ENCODE assay signal across 29 mouse cellular contexts in the genomic region with DNA sequence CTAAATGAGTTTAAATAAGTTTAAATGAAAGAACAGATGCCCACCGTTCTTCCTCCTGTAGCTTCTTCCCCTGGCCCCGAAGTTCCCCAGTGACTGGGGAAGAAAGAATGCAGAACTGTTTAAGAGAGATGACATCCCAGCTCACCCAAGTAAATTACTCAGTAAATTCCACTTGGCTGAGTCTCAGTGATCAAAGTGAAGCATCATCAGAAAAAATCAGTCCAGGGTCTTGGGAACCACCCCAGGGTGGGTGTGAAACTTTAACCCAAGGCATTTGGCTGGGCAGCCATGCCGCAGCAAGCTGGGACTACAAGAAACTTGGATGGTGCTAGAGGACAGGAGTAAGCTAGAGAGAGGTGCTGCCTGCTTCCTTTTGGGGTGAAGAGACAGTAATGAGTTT.
DNase-seq lines count a peak whose midpoint lies in the region; ATAC-seq lines count a peak whose summit lies in the region.
"Had no signal": no experiment of that assay in that cellular context is flagged by ENCODE, and none has a peak within 500 bp of the region (broad histone marks: within the 10 kb centered on the region; RNA-seq: fewer than 3 reads in every experiment).

No protein-coding gene starts in this region.

- no peak overlapping the region for H3K9ac ChIP-seq in kidney, embryonic 14.5 days (ENCODE audit: low read depth, low read length)
- H3K9ac ChIP-seq in neural tube, embryonic 15.5 days (replicated peaks) = no peak overlapping the region
- H3K9ac ChIP-seq: embryonic facial prominence, embryonic 13.5 days; forebrain, embryonic 13.5 days; heart, embryonic 12.5 days; heart, embryonic 15.5 days; hindbrain, embryonic 14.5 days had no signal

- no peaks in the 10 kb centered on the region for H3K9me3 ChIP-seq in kidney, embryonic 14.5 days (ENCODE audit: control insufficient read depth, low read length)
- H3K9me3 ChIP-seq in neural tube, embryonic 15.5 days (replicated peaks) = no peaks in the 10 kb centered on the region
- H3K9me3 ChIP-seq: embryonic facial prominence, embryonic 10.5 days; embryonic facial prominence, embryonic 13.5 days; forebrain, embryonic 13.5 days; heart, embryonic 12.5 days; heart, embryonic 15.5 days had no signal

- no peak for DNase-seq in kidney, postnatal 10 days
- peak; percentile 50 for DNase-seq in 3T3-L1 (ENCODE audit: low read depth, low spot score)
- peak; percentile 68 for DNase-seq in Muller cell, postnatal 12 days (ENCODE audit: inconsistent ontology term)
- DNase-seq in yolk sac, embryonic 10.5 days (ENCODE audit: low spot score) = no peak
- DNase-seq: adrenal gland, adult 8-10 months; adrenal gland, postnatal 25 days; cerebellum, adult 11-12 months; cerebellum, adult 8-10 months; cerebellum, postnatal 10 days; cerebellum, postnatal 36 days; embryo, embryonic 11 days; gastrocnemius, adult 2 months; gastrocnemius, postnatal 14 days; heart, adult 18-20 months; heart, postnatal 10 days; heart, postnatal 4 days had no signal

- ATAC-seq in kidney, embryonic 14.5 days (ENCODE audit: low FRiP score, low TSS enrichment) = 0 out of 2 replicates have a peak, but pooled peaks have one; percentile 15
- ATAC-seq in neural tube, embryonic 15.5 days (ENCODE audit: low FRiP score) = no peak
- ATAC-seq: activated CD4-positive, CD25-positive, alpha-beta regulatory T cell, adult 4 months; forebrain, embryonic 13.5 days; forebrain, embryonic 16.5 days; hindbrain, postnatal 0 days; inflammation-experienced regulatory T-cells, adult 6 months had no signal

- no peak overlapping the region for H3K4me2 ChIP-seq in kidney, embryonic 14.5 days (replicated peaks; ENCODE audit: low read depth, low read length)
- no peak overlapping the region for H3K4me2 ChIP-seq in neural tube, embryonic 15.5 days
- H3K4me2 ChIP-seq: embryonic facial prominence, embryonic 13.5 days; forebrain, embryonic 13.5 days; heart, embryonic 12.5 days; heart, embryonic 15.5 days; hindbrain, embryonic 14.5 days had no signal

- peaks cover 10% of the 10 kb centered on the region; the same call in 1 of the 2 replicates for H3K4me1 ChIP-seq in kidney, embryonic 14.5 days (ENCODE audit: control insufficient read depth, insufficient read depth, low read length)
- peaks cover 7% of the 10 kb centered on the region for H3K4me1 ChIP-seq in neural tube, embryonic 15.5 days

- no peaks in the 10 kb centered on the region for H3K27me3 ChIP-seq in kidney, embryonic 14.5 days (ENCODE audit: control insufficient read depth, insufficient read depth, low read length)
- peaks cover 11% of the 10 kb centered on the region; the same call in 1 of the 2 replicates for H3K27me3 ChIP-seq in neural tube, embryonic 15.5 days (replicated peaks)
- H3K27me3 ChIP-seq: embryonic facial prominence, embryonic 13.5 days; heart, embryonic 12.5 days; heart, embryonic 15.5 days had no signal

- H3K4me3 ChIP-seq in kidney, embryonic 14.5 days (ENCODE audit: low read length) = no peak overlapping the region
- no peak overlapping the region for H3K4me3 ChIP-seq in neural tube, embryonic 15.5 days (replicated peaks)
- H3K4me3 ChIP-seq: embryonic facial prominence, embryonic 10.5 days; embryonic facial prominence, embryonic 13.5 days; erythroblast, embryonic 14.5 days; forebrain, embryonic 13.5 days; gastrocnemius, adult 2 months; heart, embryonic 12.5 days; heart, embryonic 15.5 days had no signal

- no peak overlapping the region for H3K27ac ChIP-seq in kidney, embryonic 14.5 days (ENCODE audit: low read depth, low read length)
- H3K27ac ChIP-seq in neural tube, embryonic 15.5 days (replicated peaks) = no peak overlapping the region
- H3K27ac ChIP-seq: embryonic facial prominence, embryonic 10.5 days; embryonic facial prominence, embryonic 13.5 days; forebrain, embryonic 13.5 days; gastrocnemius, adult 2 months; heart, embryonic 15.5 days; hindbrain, embryonic 14.5 days; hindbrain, postnatal 0 days had no signal

- no peaks in the 10 kb centered on the region for H3K36me3 ChIP-seq in kidney, embryonic 14.5 days (ENCODE audit: control insufficient read depth, insufficient read depth, low read length)
- H3K36me3 ChIP-seq in neural tube, embryonic 15.5 days = no peaks in the 10 kb centered on the region
- H3K36me3 ChIP-seq: embryonic facial prominence, embryonic 10.5 days; embryonic facial prominence, embryonic 13.5 days; heart, embryonic 12.5 days; heart, embryonic 15.5 days had no signal

- 43% methylated on average over 3 of the region's 3 CpGs for WGBS in kidney, embryonic 14.5 days
- WGBS in neural tube, embryonic 15.5 days = 71% methylated on average over 3 of the region's 3 CpGs

Comparison
In these comparisons a context has a peak if more than half of its experiments do, and no peak if none do; other contexts are left out.
1. DNase-seq: peak in 3T3-L1 (single experiment) and Muller cell, postnatal 12 days (single experiment); none in kidney, postnatal 10 days (single experiment) and yolk sac, embryonic 10.5 days (single experiment).